Mouse (Mus musculus): ENCODE results near the gene Ube2e1. TPM values are rescaled to one million over a fixed set of nuclear protein-coding genes. Genes with fewer than 3 reads are reported as not detected.
A peak's percentile ranks its signal among the peaks of the same experiment; 100 is the strongest.

Gene Ube2e1
- total and polyA plus RNA-seq, 2 experiments from 2014 or later, result 49.7 to 158 TPM

- Histone ChIP-seq H3K27me3 (ENCODE audit: insufficient read depth, low read length) (no peaks in the 10 kb centered on the region), H3K9ac (no peak overlapping the region), H3K36me3 (ENCODE audit: insufficient read depth) (peaks cover 7% of the 10 kb centered on the region), H3K4me3 (ENCODE audit: low read depth, low read length) (no peak overlapping the region), H3K4me2 (ENCODE audit: low read depth) (no peak overlapping the region), H3K4me1 (ENCODE audit: insufficient read depth) (no peaks in the 10 kb centered on the region), H3K27ac (ENCODE audit: low read depth, low read length) (no peak overlapping the region), H3K9me3 (ENCODE audit: low read length) (no peaks in the 10 kb centered on the region)
- DNase-seq (no peak), ATAC-seq (no peak)
- no peak for TF ChIP-seq CTCF (IDR thresholded peaks at IDR 0.05; ENCODE audit: low read depth)
- 91% methylated on average over 3 of the region's 3 CpGs for WGBS
These were observed 70.5 kb downstream of the Ube2e1 start for GRCm38 (mm10) chr14:18261203-18261602.

GRCm38 (mm10) chr14:18242638-18243130 lies 89.0 kb downstream of the Ube2e1 start:
- Histone ChIP-seq H3K27ac (ENCODE audit: low read depth, low read length) (no peak overlapping the region), H3K9me3 (ENCODE audit: low read length) (no peaks in the 10 kb centered on the region), H3K4me2 (ENCODE audit: low read depth) (no peak overlapping the region), H3K9ac (no peak overlapping the region), H3K27me3 (ENCODE audit: insufficient read depth, low read length) (no peaks in the 10 kb centered on the region), H3K4me3 (ENCODE audit: low read depth, low read length) (no peak overlapping the region), H3K4me1 (ENCODE audit: insufficient read depth) (no peaks in the 10 kb centered on the region), H3K36me3 (ENCODE audit: insufficient read depth) (no peaks in the 10 kb centered on the region)
- no peak for TF ChIP-seq CTCF (IDR thresholded peaks at IDR 0.05; ENCODE audit: low read depth)
- no peak for ATAC-seq
- DNase-seq, result no peak
- 88% methylated on average over 21 of the region's 21 CpGs for WGBS

- ATAC-seq (no peak), DNase-seq (no peak)
- no peak overlapping the region for H3K4me3 ChIP-seq (ENCODE audit: low read depth, low read length)
- H3K27me3 ChIP-seq (ENCODE audit: insufficient read depth, low read length), result no peaks in the 10 kb centered on the region
- no peak overlapping the region for H3K9ac ChIP-seq
- H3K9me3 ChIP-seq (ENCODE audit: low read length), result no peaks in the 10 kb centered on the region
- no peaks in the 10 kb centered on the region for H3K4me1 ChIP-seq (ENCODE audit: insufficient read depth)
- H3K27ac ChIP-seq (ENCODE audit: low read depth, low read length), result no peak overlapping the region
- 93% methylated on average over 4 of the region's 4 CpGs for WGBS
- no peak overlapping the region for H3K4me2 ChIP-seq (ENCODE audit: low read depth)
- no peaks in the 10 kb centered on the region for H3K36me3 ChIP-seq (ENCODE audit: insufficient read depth)
- TF ChIP-seq CTCF (IDR thresholded peaks at IDR 0.05; ENCODE audit: low read depth), result no peak
These were observed 89.9 kb downstream of the Ube2e1 start for GRCm38 (mm10) chr14:18241786-18242185.

- H3K27ac ChIP-seq (ENCODE audit: low read depth, low read length), result no peak overlapping the region
- DNase-seq (no peak), ATAC-seq (no peak)
- TF ChIP-seq CTCF (IDR thresholded peaks at IDR 0.05; ENCODE audit: low read depth), result no peak
- no peak overlapping the region for H3K4me2 ChIP-seq (ENCODE audit: low read depth)
- no peaks in the 10 kb centered on the region for H3K27me3 ChIP-seq (ENCODE audit: insufficient read depth, low read length)
- no peaks in the 10 kb centered on the region for H3K4me1 ChIP-seq (ENCODE audit: insufficient read depth)
- H3K4me3 ChIP-seq (ENCODE audit: low read depth, low read length), result no peak overlapping the region
- 70% methylated on average over 7 of the region's 7 CpGs for WGBS
- H3K9me3 ChIP-seq (ENCODE audit: low read length), result no peaks in the 10 kb centered on the region
- no peaks in the 10 kb centered on the region for H3K36me3 ChIP-seq (ENCODE audit: insufficient read depth)
- H3K9ac ChIP-seq, result no peak overlapping the region
These were observed 91.5 kb downstream of the Ube2e1 start for GRCm38 (mm10) chr14:18240132-18240531.

- peak; percentile 57 for TF ChIP-seq CTCF (IDR thresholded peaks at IDR 0.05; ENCODE audit: low read depth)
- peak within 1 kb of the TSS; percentile 89 for H3K9ac ChIP-seq
- peak; percentile 94 for DNase-seq
- peak; percentile 86 for ATAC-seq
- H3K27ac ChIP-seq (ENCODE audit: low read depth, low read length), result peak within 1 kb of the TSS; percentile 91
- peak within 1 kb of the TSS; percentile 79 for H3K4me2 ChIP-seq (ENCODE audit: low read depth)
- peak within 1 kb of the TSS; percentile 93 for H3K4me3 ChIP-seq (ENCODE audit: low read depth, low read length)
- under 1% methylated on average over 49 of the region's 66 CpGs for WGBS
- no peaks in the 10 kb centered on the region for H3K36me3 ChIP-seq (ENCODE audit: insufficient read depth)
- H3K27me3 ChIP-seq (ENCODE audit: insufficient read depth, low read length), result no peaks in the 10 kb centered on the region
- H3K9me3 ChIP-seq (ENCODE audit: low read length), result no peaks in the 10 kb centered on the region
- no peaks in the 10 kb centered on the region for H3K4me1 ChIP-seq (ENCODE audit: insufficient read depth)
These were observed 92.6 kb downstream of the Ube2e1 start, which contains the start of gene Nr1d2 for GRCm38 (mm10) chr14:18238750-18239731. TSS of gene Nr1d2 (minus strand) at chr14:18239127.

- Histone ChIP-seq H3K4me3 (ENCODE audit: low read depth, low read length) (peak overlapping the region; percentile 93), H3K4me2 (ENCODE audit: low read depth) (peak overlapping the region; percentile 79), H3K9me3 (ENCODE audit: low read length) (no peaks in the 10 kb centered on the region), H3K27me3 (ENCODE audit: insufficient read depth, low read length) (no peaks in the 10 kb centered on the region), H3K4me1 (ENCODE audit: insufficient read depth) (no peaks in the 10 kb centered on the region), H3K27ac (ENCODE audit: low read depth, low read length) (peak overlapping the region; percentile 91), H3K9ac (peak overlapping the region; percentile 89), H3K36me3 (ENCODE audit: insufficient read depth) (no peaks in the 10 kb centered on the region)
- ATAC-seq (peak; percentile 95), DNase-seq (peak; percentile 97)
- TF ChIP-seq CTCF (IDR thresholded peaks at IDR 0.05; ENCODE audit: low read depth), result no peak
- 1% methylated on average over 70 of the region's 71 CpGs for WGBS
These were observed 93.4 kb downstream of the Ube2e1 start for GRCm38 (mm10) chr14:18238131-18238749.

Measured in forebrain, postnatal 0 days (tissue).